Mouse (Mus musculus) heart, postnatal 0 days (tissue): ENCODE results near the gene Gm28053. TPM values are rescaled to one million over a fixed set of nuclear protein-coding genes. Genes with fewer than 3 reads are reported as not detected.
"Not testable (repeated sequence)": the region's sequence is repeated elsewhere in the genome, so short reads cannot be mapped to it uniquely, and the experiment has no call there.

Source experiments
- ATAC-seq: fragments of 200-750 bp; cut with Nextera tagmentation; 2 replicates; pipeline ENCODE4 v1.8.0; 2017; ENCODE audit warnings: low read depth, moderate number of reproducible peaks, moderate library complexity; ENCODE audit not compliant: insufficient read depth
- DNase-seq: peaks from one replicate; pipeline ENCODE4 v3.0.0-alpha.2; 2016; ENCODE audit warnings: low spot score
- H3K27ac ChIP-seq: fragments of 300-500 bp; sonication (generic); 2 replicates; pipeline ENCODE4 v1.5.1; 2014; ENCODE audit warnings: low read depth, mild to moderate bottlenecking
- H3K27me3 ChIP-seq: fragments of 300-500 bp; sonication (generic); 2 replicates; pipeline ENCODE4 v1.6.1; 2014; ENCODE audit warnings: low read length, mixed read lengths; ENCODE audit not compliant: control insufficient read depth, insufficient read depth
- H3K36me3 ChIP-seq: fragments of 300-500 bp; sonication (generic); replicated peaks from 2 replicates; pipeline ENCODE4 v1.6.1; 2014; ENCODE audit warnings: low read length, mixed read lengths; ENCODE audit not compliant: control insufficient read depth, insufficient read depth
- H3K4me1 ChIP-seq: fragments of 300-500 bp; sonication (generic); 2 replicates; pipeline ENCODE4 v1.6.1; 2014; ENCODE audit warnings: antibody characterized with exemption; ENCODE audit not compliant: control insufficient read depth, insufficient read depth
- H3K4me2 ChIP-seq: fragments of 300-500 bp; sonication (generic); 2 replicates; pipeline ENCODE4 v1.6.1; 2014; ENCODE audit warnings: low read depth, mild to moderate bottlenecking, low read length, moderate library complexity
- H3K4me3 ChIP-seq: fragments of 300-500 bp; sonication (generic); 2 replicates; pipeline ENCODE4 v1.5.1; 2014; ENCODE audit warnings: low read depth, low read length
- H3K9ac ChIP-seq: fragments of 300-500 bp; sonication (generic); replicated peaks from 2 replicates; pipeline ENCODE4 v1.6.1; 2014; ENCODE audit warnings: low read depth, low read length, mixed read lengths
- H3K9me3 ChIP-seq: fragments of 300-500 bp; sonication (generic); replicated peaks from 2 replicates; pipeline ENCODE4 v1.6.1; 2016; ENCODE audit warnings: low read length; ENCODE audit not compliant: control insufficient read depth
- CTCF ChIP-seq: IDR thresholded peaks from 2 replicates; pipeline ENCODE4 v1.5.1; 2016; ENCODE audit warnings: antibody characterized with exemption, control low read depth, low read depth
- EP300 ChIP-seq: IDR thresholded peaks from 2 replicates; pipeline ENCODE4 v1.6.1; 2016; ENCODE audit warnings: antibody characterized with exemption, low read depth
- WGBS: fragments of 180-500 bp; shearing (Covaris S2); extraction: QIAGEN DNeasy Blood & Tissue Kit; methylation state at CpG from one replicate; pipeline ENCODE4 v1.1.7; 2014; 5-methylcytosine and 5-hydroxymethylcytosine counted together
- polyA plus RNA-seq: library from polyadenylated mRNA; unstranded; fragments of >200 nt; fragmentation: Nextera tagmentation; extraction: Ambion mirVana; gene quantifications from 2 replicates; pipeline ENCODE4 v1.2.1, GENCODE M21; 2015
- total RNA-seq: library from RNA; depleted of rRNA; stranded (reverse); fragments of >200 nt; gene quantifications from 2 replicates; pipeline ENCODE4 v1.2.3, GENCODE M21; 2014; ENCODE audit warnings: low replicate concordance

Gm28053 gene
- total and polyA plus RNA-seq, 2 experiments from 2014 or later, result 4.1 TPM; not detected in 1

GRCm38 (mm10) chr6:48681472-48682090, 36.8 kb upstream of the Gm28053 start:
- Histone ChIP-seq H3K4me1 (no peaks in the 10 kb centered on the region), H3K9ac (no peak overlapping the region), H3K4me2 (no peak overlapping the region), H3K36me3 (no peaks in the 10 kb centered on the region), H3K27me3 (no peaks in the 10 kb centered on the region), H3K9me3 (no peaks in the 10 kb centered on the region), H3K4me3 (no peak overlapping the region), H3K27ac (peak overlapping the region; percentile 55)
- DNase-seq, result no peak
- peak; percentile 55; the same call in 1 of the 2 replicates for TF ChIP-seq EP300
- no peak for TF ChIP-seq CTCF
- no peak; the same call in 1 of the 2 replicates for ATAC-seq
- 41% methylated on average over 3 of the region's 3 CpGs for WGBS

GRCm38 (mm10) chr6:48682271-48682670, 36.1 kb upstream of the Gm28053 start:
- Histone ChIP-seq H3K9ac (no peak overlapping the region), H3K36me3 (no peaks in the 10 kb centered on the region), H3K9me3 (no peaks in the 10 kb centered on the region), H3K4me1 (no peaks in the 10 kb centered on the region), H3K4me2 (no peak overlapping the region), H3K4me3 (no peak overlapping the region), H3K27ac (peak overlapping the region; percentile 55), H3K27me3 (no peaks in the 10 kb centered on the region)
- 51% methylated on average over 4 of the region's 4 CpGs for WGBS
- ATAC-seq (no peak), DNase-seq (no peak)
- no peak for TF ChIP-seq CTCF
- no peak for TF ChIP-seq EP300

GRCm38 (mm10) chr6:48683263-48683821, 35.1 kb upstream of the Gm28053 start:
- not testable (repeated sequence) for DNase-seq, H3K9me3 ChIP-seq, H3K4me3 ChIP-seq, H3K27me3 ChIP-seq, H3K4me2 ChIP-seq, H3K36me3 ChIP-seq, H3K4me1 ChIP-seq, H3K9ac ChIP-seq, ATAC-seq, H3K27ac ChIP-seq
- 97% methylated on average over 3 of the region's 4 CpGs for WGBS

DNA sequence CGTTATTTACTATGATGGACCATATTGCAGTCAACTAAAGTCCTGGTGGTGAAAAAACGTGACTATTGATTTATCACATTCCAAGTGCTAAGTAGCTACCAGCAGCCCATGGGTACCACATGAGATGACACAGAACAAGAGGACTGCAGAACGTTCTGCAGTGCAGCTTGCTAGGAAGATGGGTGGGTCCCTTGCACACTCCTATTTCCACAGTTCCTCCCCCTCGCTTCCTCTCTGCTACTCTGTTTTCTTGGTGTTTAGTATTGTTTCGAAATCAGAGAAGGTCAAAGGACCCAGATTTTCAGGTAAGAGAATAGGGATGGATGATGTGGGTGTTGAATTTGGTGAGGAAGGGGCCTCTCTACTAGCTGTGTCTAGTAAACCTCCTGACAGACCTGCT, 34.1 kb upstream of the Gm28053 start, which contains the start of gene Gimap4:
Gene Gimap4 (plus strand): TSS at position 231 of the 400 bp plus-strand sequence.
- peak within 1 kb of the TSS; percentile 39; the same call in 1 of the 2 replicates for H3K9ac ChIP-seq
- H3K4me2 ChIP-seq, result peak within 1 kb of the TSS; percentile 52
- no peaks in the 10 kb centered on the region for H3K36me3 ChIP-seq
- DNase-seq, result no peak
- H3K9me3 ChIP-seq, result no peaks in the 10 kb centered on the region
- peak within 1 kb of the TSS; percentile 79 for H3K27ac ChIP-seq
- peak within 1 kb of the TSS; percentile 28 for H3K4me3 ChIP-seq
- no peaks in the 10 kb centered on the region for H3K27me3 ChIP-seq
- WGBS, result 48% methylated on average over 5 of the region's 5 CpGs
- no peak for ATAC-seq
- no peaks in the 10 kb centered on the region for H3K4me1 ChIP-seq
- TF ChIP-seq EP300, result no peak

- H3K36me3 ChIP-seq, result no peaks in the 10 kb centered on the region
- H3K27me3 ChIP-seq, result no peaks in the 10 kb centered on the region
- H3K9me3 ChIP-seq, result no peaks in the 10 kb centered on the region
- H3K27ac ChIP-seq, result peak overlapping the region; percentile 79
- TF ChIP-seq CTCF, result no peak
- peak; percentile 76 for TF ChIP-seq EP300
- H3K4me3 ChIP-seq, result peak overlapping the region; percentile 28
- 43% methylated on average over 4 of the region's 4 CpGs for WGBS
- DNase-seq (no peak), ATAC-seq (peak; percentile 36; the same call in 1 of the 2 replicates)
- no peaks in the 10 kb centered on the region for H3K4me1 ChIP-seq
- H3K4me2 ChIP-seq, result peak overlapping the region; percentile 52
- H3K9ac ChIP-seq, result peak overlapping the region; percentile 39; the same call in 1 of the 2 replicates
Observed at GRCm38 (mm10) chr6:48684806-48685205, 33.6 kb upstream of the Gm28053 start.
